ENCODE assay signal across 9 mouse cellular contexts in genomic region chr8:70798281-70798680, GRCm38 (mm10). TPM values are rescaled to one million over a fixed set of nuclear protein-coding genes. Genes with fewer than 3 reads are reported as not detected.
A peak's percentile ranks its signal among the peaks of the same experiment; 100 is the strongest.
DNase-seq lines count a peak whose midpoint lies in the region; ATAC-seq and TF ChIP-seq lines count a peak whose summit lies in the region.
"Had no signal": no experiment of that assay in that cellular context is flagged by ENCODE, and none has a peak within 500 bp of the region (broad histone marks: within the 10 kb centered on the region; RNA-seq: fewer than 3 reads in every experiment).

No protein-coding gene starts in this region.

- WGBS in liver, adult 2 months, result 6% methylated on average over 15 of the region's 15 CpGs
- 14% methylated on average over 15 of the region's 15 CpGs for WGBS in heart, embryonic 13.5 days
- WGBS in midbrain, embryonic 10.5 days, result 17% methylated on average over 15 of the region's 15 CpGs

- peaks cover 18% of the 10 kb centered on the region; the same call in 1 of the 2 replicates for H3K79me2 ChIP-seq in liver, adult 2 months (ENCODE audit: control insufficient read depth, insufficient read depth, low read length)

- peak; percentile 99 for DNase-seq in liver, adult 2 months (ENCODE audit: extremely low read depth, low read depth, low spot score)
- DNase-seq in liver (no peak), MN1 (ENCODE audit: low spot score) (no peak)
- peak; percentile 72 for DNase-seq in kidney, postnatal 14 days
- no peak for DNase-seq in midbrain, embryonic 10.5 days (ENCODE audit: low spot score)
- no peak for DNase-seq in frontal cortex, postnatal 25 days (ENCODE audit: low spot score in 2 of 2)
- DNase-seq in thymus, postnatal 25 days, result no peak

- no peaks in the 10 kb centered on the region for H3K36me3 ChIP-seq in liver, adult 2 months (ENCODE audit: control insufficient read depth, insufficient read depth, low read length)
- no peaks in the 10 kb centered on the region for H3K36me3 ChIP-seq in heart, embryonic 13.5 days
- no peaks in the 10 kb centered on the region for H3K36me3 ChIP-seq in midbrain, embryonic 10.5 days

- no peak for TF ChIP-seq POLR2A in liver, adult 2 months (IDR thresholded peaks at IDR 0.05; ENCODE audit: extremely low read depth, insufficient read depth, low read length)

- peak overlapping the region; percentile 99 for H3K27ac ChIP-seq in liver, adult 2 months (replicated peaks; ENCODE audit: insufficient read depth, low read depth, low read length)
- no peak overlapping the region for H3K27ac ChIP-seq in heart, embryonic 13.5 days (replicated peaks)
- no peak overlapping the region for H3K27ac ChIP-seq in midbrain, embryonic 10.5 days (replicated peaks)

- no peaks in the 10 kb centered on the region for H3K9me3 ChIP-seq in heart, embryonic 13.5 days
- H3K9me3 ChIP-seq in midbrain, embryonic 10.5 days (replicated peaks), result no peaks in the 10 kb centered on the region

- peaks cover 28% of the 10 kb centered on the region for H3K4me1 ChIP-seq in liver, adult 2 months (ENCODE audit: control insufficient read depth, insufficient read depth, low read length)
- H3K4me1 ChIP-seq in heart, embryonic 13.5 days, result peaks cover 16% of the 10 kb centered on the region
- peaks cover 43% of the 10 kb centered on the region for H3K4me1 ChIP-seq in midbrain, embryonic 10.5 days

- TF ChIP-seq CTCF in liver, adult 2 months (IDR thresholded peaks at IDR 0.05; ENCODE audit: low read depth, low read length), result no peak

- H3K9ac ChIP-seq in liver, adult 2 months (ENCODE audit: low read depth, low read length), result peak overlapping the region; percentile 84
- peak overlapping the region; percentile 81; the same call in 1 of the 2 replicates for H3K9ac ChIP-seq in heart, embryonic 13.5 days

- peak overlapping the region; percentile 63 for H3K4me3 ChIP-seq in liver, adult 2 months (ENCODE audit: insufficient read depth, low read depth, low read length)
- peak overlapping the region; percentile 65 for H3K4me3 ChIP-seq in heart, embryonic 13.5 days
- H3K4me3 ChIP-seq in midbrain, embryonic 10.5 days, result peak overlapping the region; percentile 69

- H3K4me2 ChIP-seq in heart, embryonic 13.5 days, result peak overlapping the region; percentile 83

- ATAC-seq in heart, embryonic 13.5 days (ENCODE audit: extremely low read depth, insufficient number of reproducible peaks, low FRiP score, low TSS enrichment), result no peak
- ATAC-seq: Patski had no signal

- no peaks in the 10 kb centered on the region for H3K27me3 ChIP-seq in liver, adult 2 months (ENCODE audit: control insufficient read depth, insufficient read depth, low read length)
- H3K27me3 ChIP-seq in heart, embryonic 13.5 days (replicated peaks), result peaks cover 91% of the 10 kb centered on the region
- peaks cover 94% of the 10 kb centered on the region for H3K27me3 ChIP-seq in midbrain, embryonic 10.5 days (ENCODE audit: low read depth, poor library complexity, severe bottlenecking)
- H3K27me3 ChIP-seq: Patski had no signal

RNA-seq across cellular contexts. Expression of gene Mast3, which starts 6.6 kb away (rescaled TPM):
- total RNA-seq in liver, adult 2 months (2014; rRNA removed), result 14.8 and 16.7 TPM in 2 replicates
- polyA plus RNA-seq in liver, adult 2 months (2012; rRNA removed), result 21.2 and 29.0 TPM in 2 replicates
- 5.6 and 6.7 TPM in 2 replicates for polyA plus RNA-seq in heart, embryonic 13.5 days (2015; fragmentation: Nextera tagmentation; extraction: Ambion mirVana)
- polyA plus RNA-seq in midbrain, embryonic 10.5 days (2016; fragmentation: Nextera tagmentation; extraction: Ambion mirVana), result 9.8 and 12.1 TPM in 2 replicates

RNA-seq across cellular contexts. Expression of gene Il12rb1, which starts 10.0 kb away (rescaled TPM):
- total RNA-seq in liver, adult 2 months (2014; rRNA removed), result 0.37 and 0.40 TPM in 2 replicates
- 0.34 and 0.60 TPM in 2 replicates for polyA plus RNA-seq in liver, adult 2 months (2012; rRNA removed)
- not detected in 2 replicates for polyA plus RNA-seq in heart, embryonic 13.5 days (2015; fragmentation: Nextera tagmentation; extraction: Ambion mirVana)
- polyA plus RNA-seq in midbrain, embryonic 10.5 days (2016; fragmentation: Nextera tagmentation; extraction: Ambion mirVana), result 0.05 and 0.11 TPM in 2 replicates

RNA-seq across cellular contexts. Expression of gene Pik3r2, which starts 21.8 kb away (rescaled TPM):
- 7.7 and 10.9 TPM in 2 replicates for total RNA-seq in liver, adult 2 months (2014; rRNA removed)
- polyA plus RNA-seq in liver, adult 2 months (2012; rRNA removed), result 38.2 and 53.9 TPM in 2 replicates
- polyA plus RNA-seq in heart, embryonic 13.5 days (2015; fragmentation: Nextera tagmentation; extraction: Ambion mirVana), result 34.9 and 36.5 TPM in 2 replicates
- 66.2 and 66.6 TPM in 2 replicates for polyA plus RNA-seq in midbrain, embryonic 10.5 days (2016; fragmentation: Nextera tagmentation; extraction: Ambion mirVana)

RNA-seq across cellular contexts. Expression of gene Mpv17l2, which starts 37.5 kb away (rescaled TPM):
- total RNA-seq in liver, adult 2 months (2014; rRNA removed), result 13.7 and 20.9 TPM in 2 replicates
- polyA plus RNA-seq in liver, adult 2 months (2012; rRNA removed), result 33.9 and 39.3 TPM in 2 replicates
- polyA plus RNA-seq in heart, embryonic 13.5 days (2015; fragmentation: Nextera tagmentation; extraction: Ambion mirVana), result 41.6 and 48.4 TPM in 2 replicates
- 31.7 and 34.6 TPM in 2 replicates for polyA plus RNA-seq in midbrain, embryonic 10.5 days (2016; fragmentation: Nextera tagmentation; extraction: Ambion mirVana)

RNA-seq across cellular contexts. Expression of gene Arrdc2, which starts 41.2 kb away (rescaled TPM):
- 15.6 and 33.8 TPM in 2 replicates for total RNA-seq in liver, adult 2 months (2014; rRNA removed)
- 25.7 and 29.5 TPM in 2 replicates for polyA plus RNA-seq in liver, adult 2 months (2012; rRNA removed)
- 1.9 and 2.4 TPM in 2 replicates for polyA plus RNA-seq in heart, embryonic 13.5 days (2015; fragmentation: Nextera tagmentation; extraction: Ambion mirVana)
- 5.2 and 7.3 TPM in 2 replicates for polyA plus RNA-seq in midbrain, embryonic 10.5 days (2016; fragmentation: Nextera tagmentation; extraction: Ambion mirVana)

Comparison
In these comparisons a context has a peak if more than half of its experiments do, and no peak if none do; other contexts are left out.
1. DNase-seq: peak in liver, adult 2 months (single experiment) and kidney, postnatal 14 days (single experiment); none in liver (single experiment), midbrain, embryonic 10.5 days (single experiment), frontal cortex, postnatal 25 days (0 of 2), thymus, postnatal 25 days (single experiment) and MN1 (single experiment).
2. Peak in every context shown above with its lines, with median percentiles within 50 percentile points of each other: H3K4me3 ChIP-seq.